Mouse (Mus musculus) hindbrain, embryonic 11.5 days (tissue): ENCODE measurements at regions not wholly inside any gene's neighbourhood (a gene's known extent, or its start where the extent isn't known, plus 50 kb on each side); places are given as distances from the start of the nearest gene placed in this dataset.
"Not testable (repeated sequence)": the region's sequence is repeated elsewhere in the genome, so short reads cannot be mapped to it uniquely, and the experiment has no call there.

ENCODE experiments used
- ATAC-seq: fragments of 200-750 bp; cut with Nextera tagmentation; 2 replicates; pipeline ENCODE4 v1.8.0; 2017; ENCODE audit warnings: mild to moderate bottlenecking, moderate TSS enrichment, moderate library complexity; ENCODE audit not compliant: low FRiP score
- DNase-seq: peaks from one replicate; pipeline ENCODE4 v3.0.0-alpha.2; 2015; ENCODE audit warnings: low spot score
- H3K27ac ChIP-seq: fragments of 300-500 bp; sonication (generic); 2 replicates; pipeline ENCODE4 v1.5.1; 2014; ENCODE audit warnings: mild to moderate bottlenecking, low read depth, low read length
- H3K27me3 ChIP-seq: fragments of 300-500 bp; sonication (generic); 2 replicates; pipeline ENCODE4 v1.6.1; 2014; ENCODE audit warnings: mild to moderate bottlenecking, low read length, moderate library complexity, mixed read lengths; ENCODE audit not compliant: control insufficient read depth, insufficient read depth
- H3K36me3 ChIP-seq: fragments of 300-500 bp; sonication (generic); 2 replicates; pipeline ENCODE4 v1.6.1; 2014; ENCODE audit warnings: mild to moderate bottlenecking, low read length, moderate library complexity, mixed read lengths; ENCODE audit not compliant: control insufficient read depth, insufficient read depth
- H3K4me1 ChIP-seq: fragments of 300-500 bp; sonication (generic); replicated peaks from 2 replicates; pipeline ENCODE4 v1.6.1; 2014; ENCODE audit warnings: low read length, mixed read lengths; ENCODE audit not compliant: control insufficient read depth, insufficient read depth
- H3K4me2 ChIP-seq: fragments of 300-500 bp; sonication (generic); replicated peaks from 2 replicates; pipeline ENCODE4 v1.6.1; 2014; ENCODE audit warnings: mild to moderate bottlenecking, low read depth, low read length
- H3K4me3 ChIP-seq: fragments of 300-500 bp; sonication (generic); 2 replicates; pipeline ENCODE4 v1.5.1; 2014; ENCODE audit warnings: low read depth, low read length
- H3K9ac ChIP-seq: fragments of 300-500 bp; sonication (generic); 2 replicates; pipeline ENCODE4 v1.6.1; 2014; ENCODE audit warnings: low read depth, low read length
- H3K9me3 ChIP-seq: fragments of 300-500 bp; sonication (generic); 2 replicates; pipeline ENCODE4 v1.6.1; 2016; ENCODE audit warnings: low read length; ENCODE audit not compliant: control insufficient read depth
- WGBS: fragments of 180-500 bp; shearing (Covaris S2); extraction: QIAGEN DNeasy Blood & Tissue Kit; methylation state at CpG from one replicate; pipeline ENCODE4 v1.1.7; 2014; 5-methylcytosine and 5-hydroxymethylcytosine counted together

- H3K27ac ChIP-seq, H3K9me3 ChIP-seq, H3K9ac ChIP-seq, ATAC-seq, H3K4me2 ChIP-seq, DNase-seq, H3K27me3 ChIP-seq, H3K36me3 ChIP-seq, H3K4me1 ChIP-seq, H3K4me3 ChIP-seq: not testable (repeated sequence)
- 100% methylated on average over 1 of the region's 2 CpGs for WGBS
Measured at GRCm38 (mm10) chr13:65375273-65375672, 96.7 kb downstream of the Zfp369 start.

DNA sequence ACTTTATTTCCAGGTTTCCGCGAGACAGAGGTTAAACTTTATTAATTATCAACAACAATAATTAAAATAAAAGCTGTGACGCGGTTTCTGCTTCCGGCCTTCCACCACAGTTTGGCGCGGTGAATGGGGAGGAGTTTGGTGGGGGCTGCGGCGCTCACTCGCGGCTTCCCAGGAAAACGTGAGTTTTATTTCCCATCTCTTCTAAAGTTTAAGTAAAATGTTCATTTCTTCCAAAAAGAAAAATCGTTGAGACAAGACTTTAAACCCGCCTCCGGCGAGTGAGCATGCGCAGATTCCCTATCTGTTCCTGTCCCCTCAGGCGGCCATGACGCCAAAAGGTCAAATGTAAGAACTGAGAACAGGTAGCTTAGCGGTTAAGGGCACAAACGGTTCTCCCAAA, 100.8 kb downstream of the Zfp369 start:
- not testable (repeated sequence) for H3K9me3 ChIP-seq, DNase-seq, H3K27ac ChIP-seq, H3K36me3 ChIP-seq, H3K27me3 ChIP-seq, H3K4me3 ChIP-seq, H3K4me2 ChIP-seq, H3K4me1 ChIP-seq, ATAC-seq, H3K9ac ChIP-seq
- WGBS: 53% methylated on average over 18 of the region's 21 CpGs

GRCm38 (mm10) chr13:65414990-65415389, 97.5 kb upstream of the Gm10139 start:
- not testable (repeated sequence) for DNase-seq
- 67% methylated on average over 3 of the region's 4 CpGs for WGBS

GRCm38 (mm10) chr13:65420201-65420600, 92.3 kb upstream of the Gm10139 start:
- DNase-seq: peak; percentile 1
- H3K4me3 ChIP-seq, H3K4me1 ChIP-seq, H3K9me3 ChIP-seq, H3K27ac ChIP-seq, H3K4me2 ChIP-seq, H3K36me3 ChIP-seq, H3K27me3 ChIP-seq, ATAC-seq, H3K9ac ChIP-seq: not testable (repeated sequence)
- WGBS: 0% methylated on average over 7 of the region's 28 CpGs

More at GRCm38 (mm10) chr13:65414990-65415389, 97.5 kb upstream of the Gm10139 start:
- H3K27ac ChIP-seq, ATAC-seq, H3K36me3 ChIP-seq, H3K9me3 ChIP-seq, H3K4me2 ChIP-seq, H3K27me3 ChIP-seq, H3K4me3 ChIP-seq, H3K4me1 ChIP-seq, H3K9ac ChIP-seq: not testable (repeated sequence)
